Mouse (Mus musculus) telencephalon, adult 2 months (tissue): ENCODE data around the gene Pcolce2.
"Not testable (repeated sequence)": the region's sequence is repeated elsewhere in the genome, so short reads cannot be mapped to it uniquely, and the experiment has no call there.

Experiments
- DNase-seq: peaks from one replicate; pipeline ENCODE4 v3.0.0-alpha.2; 2011; ENCODE audit warnings: low read depth, low spot score

The Pcolce2 gene

GRCm38 (mm10) chr9:95637271-95638181 lies at the start of gene Pcolce2:
Gene Pcolce2 (plus strand): TSS chr9:95637601.
- no peak for DNase-seq

DNA sequence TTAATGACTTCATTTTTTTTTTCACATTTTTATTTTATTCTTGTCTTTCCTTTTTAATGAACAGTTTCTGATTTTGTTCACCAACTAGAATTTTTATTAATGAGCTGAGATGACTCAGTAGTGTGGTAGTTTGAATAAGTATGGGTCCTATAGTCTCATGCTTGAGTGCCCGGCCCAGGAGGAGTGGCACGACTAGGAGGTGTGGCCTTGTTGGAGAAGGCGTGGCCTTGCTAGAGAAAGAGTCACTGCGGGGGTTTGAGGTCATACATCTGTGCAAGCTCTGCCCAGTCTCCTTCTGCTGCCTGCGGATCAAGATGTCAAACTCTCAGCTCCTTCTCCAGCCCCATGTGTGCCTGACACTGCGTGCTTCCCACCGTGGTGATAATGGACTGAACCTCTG lies 49.3 kb upstream of the Pcolce2 start:
- DNase-seq, result no peak

DNA sequence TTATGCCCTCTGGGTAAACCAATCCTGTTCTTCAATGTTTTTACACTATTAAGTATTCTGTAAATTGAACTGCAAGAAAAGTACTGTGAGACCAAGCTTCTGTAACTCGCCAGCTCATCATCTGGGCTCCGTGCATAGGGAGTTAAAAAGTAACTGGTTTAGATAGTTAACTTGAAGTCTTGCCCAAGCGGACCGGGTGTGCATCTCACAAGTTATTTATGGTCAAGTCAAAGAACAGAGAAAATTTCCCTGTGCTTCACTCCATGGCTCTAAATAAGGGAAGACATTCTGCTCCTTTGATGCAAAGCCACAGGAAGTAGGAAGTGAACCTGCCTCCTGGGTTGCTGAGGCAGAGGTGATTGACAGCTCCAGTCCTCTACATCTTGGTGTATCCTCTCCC lies 43.1 kb upstream of the Pcolce2 start:
- no peak for DNase-seq

GRCm38 (mm10) chr9:95597466-95598178 lies 39.8 kb upstream of the Pcolce2 start:
- no peak for DNase-seq

GRCm38 (mm10) chr9:95598179-95598721 lies 39.2 kb upstream of the Pcolce2 start:
- no peak for DNase-seq

- no peak for DNase-seq
Measured at GRCm38 (mm10) chr9:95599399-95599798, 38.0 kb upstream of the Pcolce2 start.

DNA sequence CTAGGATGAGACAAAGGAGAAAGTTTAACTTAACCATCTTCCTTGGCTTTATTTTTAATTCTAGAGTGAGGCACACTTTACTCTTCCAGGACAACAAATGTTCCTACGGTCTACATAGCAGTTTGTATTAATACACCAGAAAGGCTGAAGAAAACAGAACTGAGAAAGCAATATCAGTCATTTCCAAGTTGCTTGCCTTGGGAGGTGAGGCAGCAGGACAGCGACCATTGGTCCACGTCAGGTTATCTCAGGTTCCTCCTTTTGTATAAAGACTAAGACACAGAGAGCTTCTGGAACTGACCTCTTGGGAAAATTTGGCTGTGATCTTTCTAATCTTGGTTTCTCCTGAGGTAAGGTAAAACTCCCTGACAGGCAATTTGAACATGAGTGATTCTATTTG lies 34.6 kb upstream of the Pcolce2 start:
- no peak for DNase-seq

GRCm38 (mm10) chr9:95603316-95603715 lies 34.1 kb upstream of the Pcolce2 start:
- DNase-seq, result no peak

DNA sequence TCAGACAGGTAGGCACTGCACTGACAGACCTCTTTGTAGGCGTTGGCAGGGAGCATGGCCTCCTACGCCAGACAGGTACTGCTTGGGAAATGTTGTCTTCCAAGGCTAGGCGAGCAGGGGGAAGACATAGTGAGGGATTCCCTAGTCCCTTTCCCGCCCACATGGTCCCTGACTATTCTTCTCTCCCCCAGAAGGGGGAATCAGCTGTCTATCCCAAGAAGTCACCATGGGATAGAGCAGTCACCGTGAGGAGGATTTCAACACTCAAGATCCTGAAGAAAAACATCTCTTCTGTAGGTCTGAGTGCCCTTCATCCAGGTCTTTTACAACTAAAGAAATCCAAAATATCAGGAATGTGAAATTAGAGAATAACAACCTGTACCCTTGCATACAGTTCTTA lies 30.2 kb upstream of the Pcolce2 start:
- DNase-seq, result no peak

- no peak for DNase-seq
Measured at GRCm38 (mm10) chr9:95612246-95612768, 25.1 kb upstream of the Pcolce2 start.

- DNase-seq, result no peak
Measured at GRCm38 (mm10) chr9:95613426-95614127, 23.8 kb upstream of the Pcolce2 start.

- DNase-seq, result no peak
Measured at GRCm38 (mm10) chr9:95614861-95615615, 22.4 kb upstream of the Pcolce2 start.

- no peak for DNase-seq
Measured at GRCm38 (mm10) chr9:95615961-95616360, 21.4 kb upstream of the Pcolce2 start.

GRCm38 (mm10) chr9:95618572-95618971 lies 18.8 kb upstream of the Pcolce2 start:
- DNase-seq, result no peak

DNA sequence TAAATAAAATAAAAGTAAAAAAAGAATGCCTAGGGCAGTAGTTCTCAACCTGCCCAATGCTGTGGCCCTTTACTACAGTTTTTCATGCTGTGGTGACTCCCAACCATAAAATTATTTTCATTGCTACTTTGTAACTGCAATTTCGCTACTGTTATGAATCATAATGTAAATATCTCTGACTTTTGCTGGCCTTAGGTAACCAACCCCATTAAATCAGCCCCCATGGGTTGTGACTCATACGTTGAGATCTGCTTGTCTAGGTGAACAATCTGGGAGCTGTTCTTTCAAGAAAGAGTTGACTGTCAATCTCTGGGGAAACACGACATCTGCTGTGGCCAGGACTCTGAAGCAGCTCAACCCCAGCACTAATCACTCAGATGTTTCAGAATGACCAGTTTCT lies 13.3 kb upstream of the Pcolce2 start:
- DNase-seq, result no peak

DNA sequence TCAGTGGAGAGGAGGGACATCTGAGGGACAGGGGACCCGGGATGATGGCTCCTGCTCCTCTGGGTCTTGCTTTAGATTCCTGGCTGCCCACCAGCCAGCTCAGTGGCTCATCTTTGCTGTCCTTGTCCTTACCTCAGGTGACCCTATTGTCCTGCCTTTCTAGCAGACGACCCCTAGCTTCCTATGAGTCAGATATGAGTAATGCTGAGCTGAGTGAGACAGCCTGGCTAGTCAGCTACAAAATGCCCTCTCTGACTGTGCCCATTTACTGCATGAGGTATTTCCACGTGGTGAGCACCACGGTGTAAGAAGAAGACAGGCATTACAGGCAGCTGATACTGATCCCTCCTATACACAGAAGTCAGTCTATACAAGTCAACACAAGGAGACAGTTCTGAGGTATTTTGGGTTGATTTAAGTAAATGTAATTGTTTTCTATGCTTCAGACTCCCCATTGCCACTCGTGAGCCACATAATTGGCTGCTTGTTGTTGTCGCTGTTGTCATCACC lies 8.9 kb upstream of the Pcolce2 start:
- no peak for DNase-seq

- not testable (repeated sequence) for DNase-seq
Measured at GRCm38 (mm10) chr9:95629561-95629960, 7.8 kb upstream of the Pcolce2 start.

GRCm38 (mm10) chr9:95636395-95636794 lies 1.0 kb upstream of the Pcolce2 start:
- no peak for DNase-seq

- no peak for DNase-seq
Measured at GRCm38 (mm10) chr9:95639919-95640318, 2.5 kb downstream of the Pcolce2 start.

- no peak for DNase-seq
Measured at GRCm38 (mm10) chr9:95645926-95646325, 8.5 kb downstream of the Pcolce2 start.

- DNase-seq, result no peak
Measured at GRCm38 (mm10) chr9:95653363-95653762, 16.0 kb downstream of the Pcolce2 start.
